Mouse (Mus musculus): Measurements from ENCODE around the gene Gm3336. TPM values are rescaled to one million over a fixed set of nuclear protein-coding genes. Genes with fewer than 3 reads are reported as not detected.
A peak's percentile ranks its signal among the peaks of the same experiment; 100 is the strongest.

Gm3336 gene
- total RNA-seq, 1 experiment, result 1.8 TPM

GRCm38 (mm10) chr8:70747211-70747890, 29.0 kb downstream of the Gm3336 start:
- Histone ChIP-seq H3K4me3 (ENCODE audit: insufficient read depth in 1 of 2, low read depth in 1 of 2, low read length in 2 of 2, poor library complexity in 1 of 2, severe bottlenecking in 1 of 2) (no peak overlapping the region), H3K27ac (ENCODE audit: insufficient read depth, low read depth, low read length, poor library complexity, severe bottlenecking) (no peak overlapping the region), H3K36me3 (ENCODE audit: control insufficient read depth, insufficient read depth, low read length, poor library complexity, severe bottlenecking) (no peaks in the 10 kb centered on the region), H3K9me3 (ENCODE audit: control insufficient read depth, insufficient read depth, low read depth, low read length) (no peaks in the 10 kb centered on the region), H3K4me1 (ENCODE audit: control insufficient read depth in 2 of 2, insufficient read depth in 2 of 2, low read length in 2 of 2, poor library complexity in 1 of 2) (peaks cover 2 to 15% of the 10 kb centered on the region in 2 experiments; a peak in 2 of 4 replicates), H3K9ac (ENCODE audit: insufficient read depth, low read depth, low read length, poor library complexity, severe bottlenecking) (no peak overlapping the region)
- TF ChIP-seq HCFC1 (IDR thresholded peaks at IDR 0.05; ENCODE audit: borderline replicate concordance, insufficient read depth, low read length) (no peak), CHD2 (IDR thresholded peaks at IDR 0.05; ENCODE audit: low read depth, low read length) (no peak), MAFK (IDR thresholded peaks at IDR 0.05; ENCODE audit: insufficient read depth, low read depth, low read length) (no peak), ZNF384 (IDR thresholded peaks at IDR 0.05; ENCODE audit: low read depth, low read length) (no peak), ZC3H11A (IDR thresholded peaks at IDR 0.05; ENCODE audit: borderline replicate concordance, low read depth, low read length) (no peak)
- no peak for DNase-seq (ENCODE audit: low read depth, low spot score)
- in situ Hi-C loops (cut with MboI; ENCODE audit: low sequenced_read_pairs in 2 of 2, unreplicated experiment in 2 of 2), result no loop called here

DNA sequence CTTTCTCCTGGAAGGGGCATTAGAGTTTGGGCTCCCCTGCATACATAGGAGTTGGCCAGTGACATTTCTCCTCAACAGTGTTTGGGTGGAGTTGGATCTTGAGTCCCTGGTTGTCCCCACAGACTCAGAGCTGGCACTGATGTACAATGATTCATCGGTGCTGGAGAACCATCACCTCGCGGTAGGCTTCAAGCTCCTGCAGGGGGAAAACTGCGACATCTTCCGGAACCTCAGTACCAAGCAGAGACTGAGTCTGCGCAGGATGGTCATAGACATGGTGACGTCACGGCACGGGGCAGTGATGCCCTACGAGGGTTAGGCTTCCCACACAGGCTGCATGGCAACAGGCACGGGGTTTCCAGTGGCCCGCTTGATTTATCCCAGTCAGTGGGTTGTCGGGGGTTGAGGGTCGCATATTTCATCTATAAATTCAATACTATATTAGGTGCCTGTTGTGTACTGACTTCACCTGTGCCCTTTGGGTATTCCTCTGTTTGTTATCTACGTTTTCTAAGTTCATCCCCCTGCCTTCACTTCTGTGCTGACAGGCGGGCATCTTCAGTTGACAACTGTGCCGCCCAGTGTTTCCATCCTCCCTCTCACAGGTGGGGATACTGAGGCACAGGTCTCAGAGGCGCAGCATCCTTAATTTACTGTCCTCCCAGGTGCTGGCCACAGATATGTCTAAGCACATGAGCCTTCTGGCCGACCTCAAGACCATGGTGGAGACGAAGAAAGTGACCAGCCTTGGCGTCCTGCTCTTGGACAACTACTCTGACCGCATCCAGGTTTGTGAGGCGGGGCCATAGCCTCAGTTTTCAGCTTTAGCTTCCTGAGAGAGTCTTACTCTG, 30.1 kb downstream of the Gm3336 start:
- TF ChIP-seq MAFK (IDR thresholded peaks at IDR 0.05; ENCODE audit: insufficient read depth, low read depth, low read length) (no peak), CHD2 (IDR thresholded peaks at IDR 0.05; ENCODE audit: low read depth, low read length) (no peak), HCFC1 (IDR thresholded peaks at IDR 0.05; ENCODE audit: borderline replicate concordance, insufficient read depth, low read length) (no peak), ZNF384 (IDR thresholded peaks at IDR 0.05; ENCODE audit: low read depth, low read length) (no peak), ZC3H11A (IDR thresholded peaks at IDR 0.05; ENCODE audit: borderline replicate concordance, low read depth, low read length) (no peak)
- H3K9me3 ChIP-seq (ENCODE audit: control insufficient read depth, insufficient read depth, low read depth, low read length), result no peaks in the 10 kb centered on the region
- H3K27ac ChIP-seq (ENCODE audit: insufficient read depth, low read depth, low read length, poor library complexity, severe bottlenecking), result no peak overlapping the region
- no peak overlapping the region for H3K9ac ChIP-seq (ENCODE audit: insufficient read depth, low read depth, low read length, poor library complexity, severe bottlenecking)
- no peaks in the 10 kb centered on the region for H3K36me3 ChIP-seq (ENCODE audit: control insufficient read depth, insufficient read depth, low read length, poor library complexity, severe bottlenecking)
- H3K4me1 ChIP-seq (ENCODE audit: control insufficient read depth in 2 of 2, insufficient read depth in 2 of 2, low read length in 2 of 2, poor library complexity in 1 of 2), result peaks cover 2 to 15% of the 10 kb centered on the region in 2 experiments; a peak in 2 of 4 replicates
- H3K4me3 ChIP-seq (ENCODE audit: insufficient read depth in 1 of 2, low read depth in 1 of 2, low read length in 2 of 2, poor library complexity in 1 of 2, severe bottlenecking in 1 of 2), result peak overlapping the region; percentile 12 to 27; a peak in 2 of 4 replicates
- DNase-seq (ENCODE audit: low read depth, low spot score), result no peak
- in situ Hi-C loops (cut with MboI; ENCODE audit: low sequenced_read_pairs in 2 of 2, unreplicated experiment in 2 of 2), result no loop called here

DNA sequence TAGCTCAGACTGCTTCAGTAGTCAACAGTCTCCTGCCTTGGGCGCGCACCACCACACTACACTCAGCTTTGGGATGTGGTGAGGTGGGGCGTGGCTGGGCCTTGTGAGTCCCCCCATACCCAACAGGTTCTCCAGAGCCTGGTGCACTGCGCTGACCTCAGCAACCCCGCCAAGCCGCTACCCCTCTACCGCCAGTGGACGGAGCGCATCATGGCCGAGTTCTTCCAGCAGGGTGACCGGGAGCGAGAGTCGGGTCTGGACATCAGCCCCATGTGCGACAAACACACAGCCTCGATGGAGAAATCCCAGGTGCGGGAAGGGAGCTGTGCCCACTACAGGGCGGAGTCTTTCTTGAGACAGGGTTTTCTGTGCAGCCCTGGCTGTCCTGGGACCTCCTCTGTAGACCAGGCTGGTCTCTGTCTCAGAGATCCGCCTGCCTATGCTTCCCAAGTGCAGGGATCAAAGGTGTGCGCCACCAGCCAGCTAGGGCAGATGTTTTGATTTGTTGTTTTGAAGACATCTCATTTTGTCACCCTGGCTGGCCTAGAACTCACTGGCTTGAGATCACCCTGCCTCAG, 30.8 kb downstream of the Gm3336 start:
- no peak for TF ChIP-seq CHD2 (IDR thresholded peaks at IDR 0.05; ENCODE audit: low read depth, low read length)
- no peak for TF ChIP-seq MAFK (IDR thresholded peaks at IDR 0.05; ENCODE audit: insufficient read depth, low read depth, low read length)
- no peak for TF ChIP-seq HCFC1 (IDR thresholded peaks at IDR 0.05; ENCODE audit: borderline replicate concordance, insufficient read depth, low read length)
- TF ChIP-seq ZC3H11A (IDR thresholded peaks at IDR 0.05; ENCODE audit: borderline replicate concordance, low read depth, low read length), result no peak
- no peak for TF ChIP-seq ZNF384 (IDR thresholded peaks at IDR 0.05; ENCODE audit: low read depth, low read length)
- Histone ChIP-seq H3K4me1 (ENCODE audit: control insufficient read depth in 2 of 2, insufficient read depth in 2 of 2, low read length in 2 of 2, poor library complexity in 1 of 2) (peaks cover 2 to 15% of the 10 kb centered on the region in 2 experiments; a peak in 2 of 4 replicates), H3K9me3 (ENCODE audit: control insufficient read depth, insufficient read depth, low read depth, low read length) (no peaks in the 10 kb centered on the region), H3K27ac (ENCODE audit: insufficient read depth, low read depth, low read length, poor library complexity, severe bottlenecking) (no peak overlapping the region), H3K9ac (ENCODE audit: insufficient read depth, low read depth, low read length, poor library complexity, severe bottlenecking) (peak overlapping the region; percentile 3; the same call in 1 of the 2 replicates), H3K36me3 (ENCODE audit: control insufficient read depth, insufficient read depth, low read length, poor library complexity, severe bottlenecking) (no peaks in the 10 kb centered on the region), H3K4me3 (ENCODE audit: insufficient read depth in 1 of 2, low read depth in 1 of 2, low read length in 2 of 2, poor library complexity in 1 of 2, severe bottlenecking in 1 of 2) (peak overlapping the region; percentile 12 to 27; a peak in 2 of 4 replicates)
- no peak for DNase-seq (ENCODE audit: low read depth, low spot score)
- in situ Hi-C loops (cut with MboI; ENCODE audit: low sequenced_read_pairs in 2 of 2, unreplicated experiment in 2 of 2), result no loop called here

- Histone ChIP-seq H3K36me3 (ENCODE audit: control insufficient read depth, insufficient read depth, low read length, poor library complexity, severe bottlenecking) (no peaks in the 10 kb centered on the region), H3K9ac (ENCODE audit: insufficient read depth, low read depth, low read length, poor library complexity, severe bottlenecking) (no peak overlapping the region), H3K27ac (ENCODE audit: insufficient read depth, low read depth, low read length, poor library complexity, severe bottlenecking) (no peak overlapping the region), H3K9me3 (ENCODE audit: control insufficient read depth, insufficient read depth, low read depth, low read length) (no peaks in the 10 kb centered on the region), H3K4me3 (ENCODE audit: insufficient read depth in 1 of 2, low read depth in 1 of 2, low read length in 2 of 2, poor library complexity in 1 of 2, severe bottlenecking in 1 of 2) (no peak overlapping the region), H3K4me1 (ENCODE audit: control insufficient read depth in 2 of 2, insufficient read depth in 2 of 2, low read length in 2 of 2, poor library complexity in 1 of 2) (peaks cover 2 to 14% of the 10 kb centered on the region in 2 experiments; a peak in 2 of 4 replicates)
- DNase-seq (ENCODE audit: low read depth, low spot score), result no peak
- TF ChIP-seq ZNF384 (IDR thresholded peaks at IDR 0.05; ENCODE audit: low read depth, low read length), result no peak
- no peak for TF ChIP-seq MAFK (IDR thresholded peaks at IDR 0.05; ENCODE audit: insufficient read depth, low read depth, low read length)
- TF ChIP-seq ZC3H11A (IDR thresholded peaks at IDR 0.05; ENCODE audit: borderline replicate concordance, low read depth, low read length), result no peak
- no peak for TF ChIP-seq HCFC1 (IDR thresholded peaks at IDR 0.05; ENCODE audit: borderline replicate concordance, insufficient read depth, low read length)
- no peak for TF ChIP-seq CHD2 (IDR thresholded peaks at IDR 0.05; ENCODE audit: low read depth, low read length)
- in situ Hi-C loops (cut with MboI; ENCODE audit: low sequenced_read_pairs in 2 of 2, unreplicated experiment in 2 of 2), result loop anchor here in 1 of 2 experiments (5.0 kb wide), 1 partner anchor 33 kb away; the partner anchor contains the start of gene Gm3336
Measured at GRCm38 (mm10) chr8:70750128-70750680, 31.9 kb downstream of the Gm3336 start.

Measured in ES-E14 (cell line).